Mouse (Mus musculus) hindbrain, embryonic 10.5 days (tissue): ENCODE data around the gene 6430571L13Rik. TPM values are rescaled to one million over a fixed set of nuclear protein-coding genes. Genes with fewer than 3 reads are reported as not detected.
A peak's percentile ranks its signal among the peaks of the same experiment; 100 is the strongest.

Experiments used
- DNase-seq: peaks from one replicate; pipeline ENCODE4 v3.0.0-alpha.2; 2017; ENCODE audit warnings: low spot score
- H3K27ac ChIP-seq: fragments of 300-500 bp; sonication (generic); 2 replicates; pipeline ENCODE4 v1.5.1; 2016; ENCODE audit warnings: mild to moderate bottlenecking, moderate library complexity
- H3K27me3 ChIP-seq: fragments of 300-500 bp; sonication (generic); 2 replicates; pipeline ENCODE4 v1.6.1; 2016; ENCODE audit warnings: mild to moderate bottlenecking; ENCODE audit not compliant: poor library complexity, insufficient read depth, severe bottlenecking
- H3K36me3 ChIP-seq: fragments of 300-500 bp; sonication (generic); 2 replicates; pipeline ENCODE4 v1.6.1; 2016; ENCODE audit warnings: mild to moderate bottlenecking, moderate library complexity
- H3K4me1 ChIP-seq: fragments of 300-500 bp; sonication (generic); replicated peaks from 2 replicates; pipeline ENCODE4 v1.6.1; 2016; ENCODE audit warnings: mild to moderate bottlenecking
- H3K4me3 ChIP-seq: fragments of 300-500 bp; sonication (generic); 2 replicates; pipeline ENCODE4 v1.5.1; 2016; ENCODE audit warnings: mild to moderate bottlenecking, moderate library complexity
- H3K9me3 ChIP-seq: fragments of 300-500 bp; sonication (generic); 2 replicates; pipeline ENCODE4 v1.6.1; 2016; ENCODE audit warnings: mild to moderate bottlenecking, moderate library complexity
- WGBS: fragments of 180-500 bp; shearing (Covaris S2); methylation state at CpG from one replicate; pipeline ENCODE4 v1.1.7; 2016; 5-methylcytosine and 5-hydroxymethylcytosine counted together
- polyA plus RNA-seq: library from polyadenylated mRNA; unstranded; fragments of >200 nt; fragmentation: Nextera tagmentation; extraction: Ambion mirVana; gene quantifications from 2 replicates; pipeline ENCODE4 v1.2.1, GENCODE M21; 2016

Gene 6430571L13Rik
- 1.4 and 2.6 TPM in 2 replicates for polyA plus RNA-seq

- Histone ChIP-seq H3K27me3 (peaks cover 32% of the 10 kb centered on the region), H3K36me3 (no peaks in the 10 kb centered on the region), H3K4me3 (peak within 1 kb of the TSS; percentile 68), H3K27ac (peak within 1 kb of the TSS; percentile 83), H3K9me3 (no peaks in the 10 kb centered on the region), H3K4me1 (peaks cover 40% of the 10 kb centered on the region)
- DNase-seq = peak; percentile 94
- under 1% methylated on average over 34 of the region's 34 CpGs for WGBS
Measured at GRCm38 (mm10) chr9:107340267-107340859, at the start of gene 6430571L13Rik. TSS of gene 6430571L13Rik (plus strand) at chr9:107340602.

GRCm38 (mm10) chr9:107290897-107291296 is 49.5 kb upstream of the 6430571L13Rik start:
- DNase-seq = peak; percentile 84
- Histone ChIP-seq H3K27me3 (peaks cover 48% of the 10 kb centered on the region), H3K4me3 (no peak overlapping the region), H3K4me1 (peaks cover 34% of the 10 kb centered on the region), H3K9me3 (no peaks in the 10 kb centered on the region), H3K36me3 (no peaks in the 10 kb centered on the region), H3K27ac (no peak overlapping the region)
- 30% methylated on average over 10 of the region's 10 CpGs for WGBS

GRCm38 (mm10) chr9:107294249-107294648 is 46.2 kb upstream of the 6430571L13Rik start:
- Histone ChIP-seq H3K27me3 (peaks cover 40% of the 10 kb centered on the region), H3K4me3 (no peak overlapping the region), H3K36me3 (no peaks in the 10 kb centered on the region), H3K9me3 (no peaks in the 10 kb centered on the region), H3K4me1 (peaks cover 44% of the 10 kb centered on the region), H3K27ac (no peak overlapping the region)
- DNase-seq = peak; percentile 75
- WGBS = 8% methylated on average over 6 of the region's 6 CpGs

- Histone ChIP-seq H3K36me3 (peaks cover 5% of the 10 kb centered on the region), H3K27me3 (peaks cover 30% of the 10 kb centered on the region), H3K27ac (no peak overlapping the region), H3K4me3 (peak overlapping the region; percentile 69), H3K9me3 (no peaks in the 10 kb centered on the region), H3K4me1 (peaks cover 32% of the 10 kb centered on the region)
- no peak for DNase-seq
- WGBS = 85% methylated on average over 4 of the region's 4 CpGs
Measured at GRCm38 (mm10) chr9:107295616-107296015, 44.8 kb upstream of the 6430571L13Rik start.

GRCm38 (mm10) chr9:107296016-107296040 is 44.6 kb upstream of the 6430571L13Rik start, which contains the start of gene Cish:
TSS of gene Cish (plus strand) at chr9:107296026.
- DNase-seq = no peak
- Histone ChIP-seq H3K36me3 (peaks cover 7% of the 10 kb centered on the region), H3K27me3 (peaks cover 30% of the 10 kb centered on the region), H3K27ac (peak within 1 kb of the TSS; percentile 86), H3K4me1 (peaks cover 32% of the 10 kb centered on the region), H3K4me3 (peak within 1 kb of the TSS; percentile 69), H3K9me3 (no peaks in the 10 kb centered on the region)

- peak overlapping the region; percentile 69 for H3K4me3 ChIP-seq
- DNase-seq = no peak
- 10% methylated on average over 14 of the region's 14 CpGs for WGBS
- H3K27ac ChIP-seq = peak overlapping the region; percentile 86
- peaks cover 9% of the 10 kb centered on the region for H3K36me3 ChIP-seq
- peaks cover 32% of the 10 kb centered on the region for H3K4me1 ChIP-seq
- no peaks in the 10 kb centered on the region for H3K9me3 ChIP-seq
- H3K27me3 ChIP-seq = peaks cover 30% of the 10 kb centered on the region
Measured at GRCm38 (mm10) chr9:107296041-107296440, 44.4 kb upstream of the 6430571L13Rik start.

GRCm38 (mm10) chr9:107296501-107296965 is 43.9 kb upstream of the 6430571L13Rik start:
- peak overlapping the region; percentile 86 for H3K27ac ChIP-seq
- peaks cover 30% of the 10 kb centered on the region for H3K27me3 ChIP-seq
- WGBS = under 1% methylated on average over 31 of the region's 31 CpGs
- H3K36me3 ChIP-seq = peaks cover 14% of the 10 kb centered on the region
- peaks cover 32% of the 10 kb centered on the region for H3K4me1 ChIP-seq
- DNase-seq = peak; percentile 91
- no peaks in the 10 kb centered on the region for H3K9me3 ChIP-seq
- peak overlapping the region; percentile 69 for H3K4me3 ChIP-seq

GRCm38 (mm10) chr9:107297059-107297458 is 43.3 kb upstream of the 6430571L13Rik start:
- peak overlapping the region; percentile 69 for H3K4me3 ChIP-seq
- H3K27ac ChIP-seq = peak overlapping the region; percentile 86
- WGBS = 11% methylated on average over 16 of the region's 16 CpGs
- peaks cover 32% of the 10 kb centered on the region for H3K4me1 ChIP-seq
- no peaks in the 10 kb centered on the region for H3K9me3 ChIP-seq
- peaks cover 30% of the 10 kb centered on the region for H3K27me3 ChIP-seq
- peaks cover 19% of the 10 kb centered on the region for H3K36me3 ChIP-seq
- no peak for DNase-seq

GRCm38 (mm10) chr9:107297658-107298057 is 42.7 kb upstream of the 6430571L13Rik start:
- 87% methylated on average over 4 of the region's 4 CpGs for WGBS
- Histone ChIP-seq H3K9me3 (no peaks in the 10 kb centered on the region), H3K36me3 (peaks cover 20% of the 10 kb centered on the region), H3K27me3 (peaks cover 25% of the 10 kb centered on the region), H3K4me1 (peaks cover 32% of the 10 kb centered on the region), H3K27ac (0 out of 2 replicates have a peak overlapping the region, but pooled peaks have one; percentile 86), H3K4me3 (peak overlapping the region; percentile 69)
- no peak for DNase-seq

- Histone ChIP-seq H3K36me3 (peaks cover 20% of the 10 kb centered on the region), H3K27me3 (peaks cover 20% of the 10 kb centered on the region), H3K4me1 (peaks cover 32% of the 10 kb centered on the region), H3K4me3 (peak overlapping the region; percentile 69; the same call in 1 of the 2 replicates), H3K9me3 (no peaks in the 10 kb centered on the region), H3K27ac (no peak overlapping the region)
- DNase-seq = no peak
- WGBS = 89% methylated on average over 8 of the region's 8 CpGs
Measured at GRCm38 (mm10) chr9:107298059-107298780, 42.2 kb upstream of the 6430571L13Rik start.

- Histone ChIP-seq H3K4me3 (no peak overlapping the region), H3K4me1 (peaks cover 32% of the 10 kb centered on the region), H3K27me3 (peaks cover 20% of the 10 kb centered on the region), H3K27ac (no peak overlapping the region), H3K9me3 (no peaks in the 10 kb centered on the region), H3K36me3 (peaks cover 20% of the 10 kb centered on the region)
- WGBS = 93% methylated on average over 6 of the region's 6 CpGs
- DNase-seq = no peak
Measured at GRCm38 (mm10) chr9:107298876-107299275, 41.5 kb upstream of the 6430571L13Rik start.

GRCm38 (mm10) chr9:107299783-107300182 is 40.6 kb upstream of the 6430571L13Rik start:
- DNase-seq = no peak
- no peaks in the 10 kb centered on the region for H3K9me3 ChIP-seq
- H3K27ac ChIP-seq = no peak overlapping the region
- no peak overlapping the region for H3K4me3 ChIP-seq
- 90% methylated on average over 7 of the region's 7 CpGs for WGBS
- H3K4me1 ChIP-seq = peaks cover 29% of the 10 kb centered on the region
- H3K27me3 ChIP-seq = peaks cover 16% of the 10 kb centered on the region
- H3K36me3 ChIP-seq = peaks cover 20% of the 10 kb centered on the region

GRCm38 (mm10) chr9:107300224-107300973 is 40.0 kb upstream of the 6430571L13Rik start:
- no peak overlapping the region for H3K4me3 ChIP-seq
- H3K27ac ChIP-seq = no peak overlapping the region
- no peak for DNase-seq
- peaks cover 11% of the 10 kb centered on the region for H3K27me3 ChIP-seq
- H3K4me1 ChIP-seq = peaks cover 33% of the 10 kb centered on the region
- peaks cover 20% of the 10 kb centered on the region for H3K36me3 ChIP-seq
- no peaks in the 10 kb centered on the region for H3K9me3 ChIP-seq
- WGBS = 92% methylated on average over 30 of the region's 30 CpGs
